Mouse (Mus musculus) erythroblast, embryonic 14.5 days (primary cell): ENCODE results near the gene F2rl2.

Source experiments
- GATA1 ChIP-seq: IDR thresholded peaks from 2 replicates; pipeline ENCODE4 v1.6.1; 2012; ENCODE audit warnings: low read length, inconsistent platforms, mixed read lengths
- TAL1 ChIP-seq: IDR thresholded peaks from 3 replicates; pipeline ENCODE4 v1.6.1; 2012; ENCODE audit warnings: low read length, inconsistent platforms, mixed read lengths

- TF ChIP-seq GATA1, result no peak
- no peak for TF ChIP-seq TAL1
These were observed 46.3 kb downstream of the F2rl2 start for GRCm38 (mm10) chr13:95742881-95743466.
